Mouse (Mus musculus): ENCODE data around the gene Adat3. TPM values are rescaled to one million over a fixed set of nuclear protein-coding genes. Genes with fewer than 3 reads are reported as not detected.
A peak's percentile ranks its signal among the peaks of the same experiment; 100 is the strongest.

The Adat3 gene
- total and polyA plus RNA-seq, 3 experiments = 1.6 to 19.4 TPM; not detected in 1

GRCm38 (mm10) chr10:80570871-80571836, 31.5 kb upstream of the Adat3 start:
- H3K9me3 ChIP-seq (replicated peaks) = no peaks in the 10 kb centered on the region
- peak overlapping the region; percentile 70 for H3K4me3 ChIP-seq (ENCODE audit: low read depth, low read length)
- peaks cover 97% of the 10 kb centered on the region for H3K4me1 ChIP-seq (ENCODE audit: insufficient read depth, low read depth, low read length)
- H3K36me3 ChIP-seq (replicated peaks) = peaks cover 78% of the 10 kb centered on the region
- TF ChIP-seq TAL1 (conservative IDR thresholded peaks at IDR 0.05; ENCODE audit: low read depth, low read length) (no peak), GATA1 (IDR thresholded peaks at IDR 0.05; ENCODE audit: borderline replicate concordance, low read length) (no peak), CTCF (IDR thresholded peaks at IDR 0.05; ENCODE audit: low read depth, low read length) (no peak), POLR2AphosphoS5 (IDR thresholded peaks at IDR 0.05; ENCODE audit: insufficient replicate concordance, low read depth, low read length) (no peak), GATA2 (IDR thresholded peaks at IDR 0.05; ENCODE audit: borderline replicate concordance, low read depth, low read length) (no peak)
- ATAC-seq (ENCODE audit: extremely low read depth, insufficient number of reproducible peaks, low FRiP score, poor library complexity, severe bottlenecking) (peak; percentile 9), DNase-seq (ENCODE audit: low spot score) (peak; percentile 75)
- H3K27me3 ChIP-seq (ENCODE audit: insufficient read depth, low read length) = no peaks in the 10 kb centered on the region

GRCm38 (mm10) chr10:80572477-80572876, 30.2 kb upstream of the Adat3 start:
- Histone ChIP-seq H3K9me3 (replicated peaks) (no peaks in the 10 kb centered on the region), H3K4me3 (ENCODE audit: low read depth, low read length) (peak overlapping the region; percentile 51; the same call in 1 of the 2 replicates), H3K36me3 (replicated peaks) (peaks cover 65% of the 10 kb centered on the region), H3K4me1 (ENCODE audit: insufficient read depth, low read depth, low read length) (peaks cover 92% of the 10 kb centered on the region), H3K27me3 (ENCODE audit: insufficient read depth, low read length) (no peaks in the 10 kb centered on the region)
- no peak for ATAC-seq (ENCODE audit: extremely low read depth, insufficient number of reproducible peaks, low FRiP score, poor library complexity, severe bottlenecking)
- no peak for TF ChIP-seq GATA1 (IDR thresholded peaks at IDR 0.05; ENCODE audit: borderline replicate concordance, low read length)
- TF ChIP-seq GATA2 (IDR thresholded peaks at IDR 0.05; ENCODE audit: borderline replicate concordance, low read depth, low read length) = no peak
- no peak for TF ChIP-seq POLR2AphosphoS5 (IDR thresholded peaks at IDR 0.05; ENCODE audit: insufficient replicate concordance, low read depth, low read length)
- TF ChIP-seq TAL1 (conservative IDR thresholded peaks at IDR 0.05; ENCODE audit: low read depth, low read length) = peak; percentile 29; the same call in 1 of the 2 replicates
- no peak for TF ChIP-seq CTCF (IDR thresholded peaks at IDR 0.05; ENCODE audit: low read depth, low read length)
- no peak for DNase-seq (ENCODE audit: low spot score)

GRCm38 (mm10) chr10:80573944-80574343, 28.7 kb upstream of the Adat3 start:
- Histone ChIP-seq H3K9me3 (replicated peaks) (no peaks in the 10 kb centered on the region), H3K36me3 (replicated peaks) (peaks cover 50% of the 10 kb centered on the region), H3K27me3 (ENCODE audit: insufficient read depth, low read length) (no peaks in the 10 kb centered on the region), H3K4me3 (ENCODE audit: low read depth, low read length) (peak overlapping the region; percentile 43; the same call in 1 of the 2 replicates), H3K4me1 (ENCODE audit: insufficient read depth, low read depth, low read length) (peaks cover 92% of the 10 kb centered on the region)
- TF ChIP-seq POLR2AphosphoS5 (IDR thresholded peaks at IDR 0.05; ENCODE audit: insufficient replicate concordance, low read depth, low read length) = no peak
- TF ChIP-seq CTCF (IDR thresholded peaks at IDR 0.05; ENCODE audit: low read depth, low read length) = no peak
- no peak for TF ChIP-seq GATA2 (IDR thresholded peaks at IDR 0.05; ENCODE audit: borderline replicate concordance, low read depth, low read length)
- no peak for TF ChIP-seq TAL1 (conservative IDR thresholded peaks at IDR 0.05; ENCODE audit: low read depth, low read length)
- TF ChIP-seq GATA1 (IDR thresholded peaks at IDR 0.05; ENCODE audit: borderline replicate concordance, low read length) = no peak
- DNase-seq (ENCODE audit: low spot score) = no peak
- ATAC-seq (ENCODE audit: extremely low read depth, insufficient number of reproducible peaks, low FRiP score, poor library complexity, severe bottlenecking) = no peak

- ATAC-seq (ENCODE audit: extremely low read depth, insufficient number of reproducible peaks, low FRiP score, poor library complexity, severe bottlenecking) = no peak
- TF ChIP-seq GATA1 (IDR thresholded peaks at IDR 0.05; ENCODE audit: borderline replicate concordance, low read length) (no peak), GATA2 (IDR thresholded peaks at IDR 0.05; ENCODE audit: borderline replicate concordance, low read depth, low read length) (no peak), CTCF (IDR thresholded peaks at IDR 0.05; ENCODE audit: low read depth, low read length) (no peak), TAL1 (conservative IDR thresholded peaks at IDR 0.05; ENCODE audit: low read depth, low read length) (no peak), POLR2AphosphoS5 (IDR thresholded peaks at IDR 0.05; ENCODE audit: insufficient replicate concordance, low read depth, low read length) (no peak)
- no peaks in the 10 kb centered on the region for H3K9me3 ChIP-seq (replicated peaks)
- H3K4me3 ChIP-seq (ENCODE audit: low read depth, low read length) = peak overlapping the region; percentile 96; the same call in 1 of the 2 replicates
- DNase-seq (ENCODE audit: low spot score) = no peak
- H3K36me3 ChIP-seq (replicated peaks) = peaks cover 44% of the 10 kb centered on the region
- H3K4me1 ChIP-seq (ENCODE audit: insufficient read depth, low read depth, low read length) = peaks cover 92% of the 10 kb centered on the region
- no peaks in the 10 kb centered on the region for H3K27me3 ChIP-seq (ENCODE audit: insufficient read depth, low read length)
Measured at GRCm38 (mm10) chr10:80574896-80575295, 27.8 kb upstream of the Adat3 start.

- Histone ChIP-seq H3K9me3 (replicated peaks) (no peaks in the 10 kb centered on the region), H3K4me1 (ENCODE audit: insufficient read depth, low read depth, low read length) (peaks cover 88% of the 10 kb centered on the region), H3K36me3 (replicated peaks) (peaks cover 50% of the 10 kb centered on the region), H3K27me3 (ENCODE audit: insufficient read depth, low read length) (no peaks in the 10 kb centered on the region), H3K4me3 (ENCODE audit: low read depth, low read length) (peak overlapping the region; percentile 96)
- no peak for ATAC-seq (ENCODE audit: extremely low read depth, insufficient number of reproducible peaks, low FRiP score, poor library complexity, severe bottlenecking)
- TF ChIP-seq GATA2 (IDR thresholded peaks at IDR 0.05; ENCODE audit: borderline replicate concordance, low read depth, low read length) (no peak), GATA1 (IDR thresholded peaks at IDR 0.05; ENCODE audit: borderline replicate concordance, low read length) (no peak), CTCF (IDR thresholded peaks at IDR 0.05; ENCODE audit: low read depth, low read length) (no peak), POLR2AphosphoS5 (IDR thresholded peaks at IDR 0.05; ENCODE audit: insufficient replicate concordance, low read depth, low read length) (no peak), TAL1 (conservative IDR thresholded peaks at IDR 0.05; ENCODE audit: low read depth, low read length) (no peak)
- DNase-seq (ENCODE audit: low spot score) = no peak
Measured at GRCm38 (mm10) chr10:80575925-80576324, 26.8 kb upstream of the Adat3 start.
